Comparison of ENCODE assay signal across 27 mouse cellular contexts in the genomic region with DNA sequence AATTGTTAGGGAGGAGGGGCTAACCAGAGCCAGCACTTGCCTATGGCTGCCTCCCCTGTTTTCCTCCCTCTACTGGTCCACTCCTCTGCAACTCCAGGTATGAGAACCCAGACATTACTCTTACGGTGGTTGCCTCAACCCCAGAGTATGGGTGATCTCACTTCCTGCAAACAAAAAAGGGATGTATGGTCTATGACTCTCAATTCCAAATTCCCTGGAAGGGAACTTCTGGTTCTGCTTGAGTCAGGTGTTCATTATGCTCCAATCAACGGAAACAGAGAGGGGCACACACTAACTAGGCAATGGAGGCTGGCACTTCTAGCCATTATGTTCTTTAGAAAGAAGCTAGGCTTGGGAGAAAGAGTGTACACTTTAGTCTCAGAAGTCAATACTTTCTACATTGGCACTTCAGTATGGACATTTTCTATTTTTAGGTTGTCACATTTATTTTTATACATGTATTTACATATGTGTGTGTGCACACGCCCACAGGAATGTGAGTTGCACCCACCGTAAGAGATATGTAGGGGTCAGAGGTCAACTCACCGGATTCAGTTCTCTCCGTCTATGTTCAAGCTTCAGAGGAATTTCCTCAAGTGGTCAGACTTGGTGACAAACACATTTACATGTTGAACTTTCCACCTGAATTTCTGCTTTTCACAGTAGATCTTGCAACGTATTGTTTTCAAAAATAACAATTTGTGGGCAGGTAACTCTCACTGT. TPM values are rescaled to one million over a fixed set of nuclear protein-coding genes. Genes with fewer than 3 reads are reported as not detected.
A peak's percentile ranks its signal among the peaks of the same experiment; 100 is the strongest.
DNase-seq lines count a peak whose midpoint lies in the region; ATAC-seq and TF ChIP-seq lines count a peak whose summit lies in the region.
"Had no signal": no experiment of that assay in that cellular context is flagged by ENCODE, and none has a peak within 500 bp of the region (broad histone marks: within the 10 kb centered on the region; RNA-seq: fewer than 3 reads in every experiment).

No protein-coding gene starts in this region.

- H3K4me2 ChIP-seq in intestine, embryonic 15.5 days (replicated peaks) = no peak overlapping the region
- H3K4me2 ChIP-seq in intestine, postnatal 0 days (replicated peaks; ENCODE audit: low read depth) = no peak overlapping the region
- no peak overlapping the region for H3K4me2 ChIP-seq in stomach, postnatal 0 days (replicated peaks; ENCODE audit: low read depth)
- H3K4me2 ChIP-seq in forebrain, embryonic 15.5 days (replicated peaks) = no peak overlapping the region
- H3K4me2 ChIP-seq: heart, embryonic 11.5 days; hindbrain, embryonic 14.5 days; midbrain, embryonic 12.5 days had no signal

- 65% methylated on average over 7 of the region's 7 CpGs for WGBS in intestine, embryonic 15.5 days
- 48% methylated on average over 7 of the region's 7 CpGs for WGBS in intestine, postnatal 0 days
- WGBS in stomach, postnatal 0 days = 50% methylated on average over 7 of the region's 7 CpGs
- 89% methylated on average over 7 of the region's 7 CpGs for WGBS in forebrain, embryonic 15.5 days

- no peaks in the 10 kb centered on the region for H3K9me3 ChIP-seq in intestine, embryonic 15.5 days
- H3K9me3 ChIP-seq in intestine, postnatal 0 days (ENCODE audit: control insufficient read depth) = no peaks in the 10 kb centered on the region
- no peaks in the 10 kb centered on the region for H3K9me3 ChIP-seq in stomach, postnatal 0 days (ENCODE audit: control insufficient read depth, low read length)
- no peaks in the 10 kb centered on the region for H3K9me3 ChIP-seq in forebrain, embryonic 15.5 days
- H3K9me3 ChIP-seq: G1E; megakaryocyte, embryonic 14.5 days; midbrain, embryonic 12.5 days had no signal

- H3K4me1 ChIP-seq in intestine, embryonic 15.5 days (replicated peaks) = no peaks in the 10 kb centered on the region
- peaks cover 12% of the 10 kb centered on the region for H3K4me1 ChIP-seq in intestine, postnatal 0 days (replicated peaks; ENCODE audit: control insufficient read depth, insufficient read depth, low read length)
- no peaks in the 10 kb centered on the region for H3K4me1 ChIP-seq in stomach, postnatal 0 days (replicated peaks; ENCODE audit: control insufficient read depth, insufficient read depth)
- H3K4me1 ChIP-seq in forebrain, embryonic 15.5 days = peaks cover 4% of the 10 kb centered on the region; the same call in 1 of the 2 replicates

- H3K27me3 ChIP-seq in intestine, embryonic 15.5 days (replicated peaks) = no peaks in the 10 kb centered on the region
- no peaks in the 10 kb centered on the region for H3K27me3 ChIP-seq in intestine, postnatal 0 days (replicated peaks; ENCODE audit: control insufficient read depth, insufficient read depth, low read length)
- H3K27me3 ChIP-seq in stomach, postnatal 0 days (ENCODE audit: control insufficient read depth, insufficient read depth, low read length) = no peaks in the 10 kb centered on the region
- H3K27me3 ChIP-seq in forebrain, embryonic 15.5 days = no peaks in the 10 kb centered on the region
- H3K27me3 ChIP-seq: megakaryocyte, embryonic 14.5 days; midbrain, embryonic 12.5 days had no signal

- no peak for TF ChIP-seq CTCF in intestine, postnatal 0 days (IDR thresholded peaks at IDR 0.05; ENCODE audit: low read depth)
- TF ChIP-seq CTCF in stomach, postnatal 0 days (IDR thresholded peaks at IDR 0.05; ENCODE audit: low read depth) = no peak

- no peak for TF ChIP-seq EP300 in stomach, postnatal 0 days (optimal IDR thresholded peaks at IDR 0.05)

- no peak for DNase-seq in stomach, postnatal 0 days (ENCODE audit: low spot score)
- no peak for DNase-seq in spleen, postnatal 4 days (ENCODE audit: low spot score in 2 of 2)
- DNase-seq: adrenal gland, adult 8-10 months; cerebellum, adult 11 months; cerebellum, adult 9-10 months; cerebellum, postnatal 36 days; gastrocnemius, postnatal 25 days; heart, adult 18-20 months; heart, postnatal 4 days; kidney, adult 8-10 months; kidney, postnatal 10 days; lung, adult 2 months; right cerebral cortex, postnatal 25 days; spleen, adult 18-20 months; thymus, postnatal 14 days had no signal

- H3K9ac ChIP-seq in intestine, embryonic 15.5 days = no peak overlapping the region
- no peak overlapping the region for H3K9ac ChIP-seq in intestine, postnatal 0 days (ENCODE audit: low read depth, low read length)
- no peak overlapping the region for H3K9ac ChIP-seq in stomach, postnatal 0 days (ENCODE audit: low read length)
- H3K9ac ChIP-seq in forebrain, embryonic 15.5 days (replicated peaks) = no peak overlapping the region
- H3K9ac ChIP-seq: hindbrain, embryonic 14.5 days; midbrain, embryonic 12.5 days had no signal

- no peak overlapping the region for H3K4me3 ChIP-seq in intestine, embryonic 15.5 days (replicated peaks)
- no peak overlapping the region for H3K4me3 ChIP-seq in intestine, postnatal 0 days (ENCODE audit: low read depth, low read length)
- no peak overlapping the region for H3K4me3 ChIP-seq in stomach, postnatal 0 days (ENCODE audit: low read depth, low read length)
- no peak overlapping the region for H3K4me3 ChIP-seq in forebrain, embryonic 15.5 days
- H3K4me3 ChIP-seq: megakaryocyte, embryonic 14.5 days; midbrain, embryonic 12.5 days had no signal

- ATAC-seq in intestine, embryonic 15.5 days = 0 out of 2 replicates have a peak, but pooled peaks have one; percentile 23
- no peak for ATAC-seq in intestine, postnatal 0 days
- peak; percentile 54 for ATAC-seq in granulocyte monocyte progenitor cell, adult 5-6 weeks (replicated peaks; ENCODE audit: poor library complexity, severe bottlenecking)
- peak; percentile 51; the same call in 1 of the 2 replicates for ATAC-seq in monocyte, adult 5-6 weeks (replicated peaks; ENCODE audit: insufficient number of reproducible peaks, low FRiP score, low TSS enrichment, poor library complexity, severe bottlenecking)
- peak; percentile 78 for ATAC-seq in stomach, postnatal 0 days (ENCODE audit: low FRiP score, low TSS enrichment)
- ATAC-seq in forebrain, embryonic 15.5 days (replicated peaks) = no peak
- ATAC-seq: forebrain, embryonic 14.5 days; inflammation-experienced regulatory T-cells, adult 6 months had no signal

- no peaks in the 10 kb centered on the region for H3K36me3 ChIP-seq in intestine, embryonic 15.5 days
- H3K36me3 ChIP-seq in intestine, postnatal 0 days (ENCODE audit: control insufficient read depth, insufficient read depth) = no peaks in the 10 kb centered on the region
- no peaks in the 10 kb centered on the region for H3K36me3 ChIP-seq in stomach, postnatal 0 days (ENCODE audit: control insufficient read depth, insufficient read depth, low read length)
- H3K36me3 ChIP-seq in forebrain, embryonic 15.5 days = no peaks in the 10 kb centered on the region
- H3K36me3 ChIP-seq: G1E; midbrain, embryonic 12.5 days had no signal

- no peak overlapping the region for H3K27ac ChIP-seq in intestine, embryonic 15.5 days
- no peak overlapping the region for H3K27ac ChIP-seq in intestine, postnatal 0 days (ENCODE audit: low read depth, low read length)
- peak overlapping the region; percentile 1; the same call in 1 of the 2 replicates for H3K27ac ChIP-seq in stomach, postnatal 0 days (replicated peaks)
- H3K27ac ChIP-seq in forebrain, embryonic 15.5 days (replicated peaks) = no peak overlapping the region
- H3K27ac ChIP-seq: hindbrain, embryonic 14.5 days; midbrain, embryonic 12.5 days had no signal

RNA-seq across cellular contexts. Expression of a gene that starts 12.0 kb away (rescaled TPM):
- polyA plus RNA-seq in intestine, embryonic 15.5 days (2015; fragmentation: Nextera tagmentation; extraction: Ambion mirVana) = 8.0 and 8.8 TPM in 2 replicates
- 11.2 and 11.7 TPM in 2 replicates for polyA plus RNA-seq in intestine, postnatal 0 days (2015; fragmentation: Nextera tagmentation; extraction: Ambion mirVana)
- 25.3 and 27.9 TPM in 2 replicates for total RNA-seq in granulocyte monocyte progenitor cell, adult 5-6 weeks (2014; fragmentation: Nextera tagmentation)
- 32.6 and 40.6 TPM in 2 replicates for total RNA-seq in granulocyte monocyte progenitor cell, adult 5-6 weeks (2017)
- 123 to 164 TPM (median 125 TPM) in 3 replicates for total RNA-seq in monocyte, adult 5-6 weeks (2017)
- polyA plus RNA-seq in stomach, postnatal 0 days (2015; fragmentation: Nextera tagmentation; extraction: Ambion mirVana) = 6.8 and 7.1 TPM in 2 replicates
- polyA plus RNA-seq in forebrain, embryonic 15.5 days (2015; fragmentation: Nextera tagmentation; extraction: Ambion mirVana) = 19.2 and 19.8 TPM in 2 replicates

Comparison
In these comparisons a context has a peak if more than half of its experiments do, and no peak if none do; other contexts are left out.
1. ATAC-seq: peak in intestine, embryonic 15.5 days (single experiment), granulocyte monocyte progenitor cell, adult 5-6 weeks (single experiment), monocyte, adult 5-6 weeks (single experiment) and stomach, postnatal 0 days (single experiment); none in intestine, postnatal 0 days (single experiment) and forebrain, embryonic 15.5 days (single experiment).